Mouse (Mus musculus): ENCODE data around the gene Gab2. TPM values are rescaled to one million over a fixed set of nuclear protein-coding genes. Genes with fewer than 3 reads are reported as not detected.

Gab2 gene
- polyA plus RNA-seq, 1 experiment from 2014 or later: 6.6 TPM

Other genes with a start within 250 kb of the Gab2 start
- 31.2 and 37.6 TPM in 2 replicates for gene Nars2, start 130.1 kb upstream of the Gab2 start, polyA plus RNA-seq (2014; fragmentation: Nextera tagmentation; extraction: Ambion mirVana)

All from liver, embryonic 11.5 days (tissue).